Mouse (Mus musculus): ENCODE results near the gene Vezf1. TPM values are rescaled to one million over a fixed set of nuclear protein-coding genes. Genes with fewer than 3 reads are reported as not detected.

Vezf1 gene
- polyA plus RNA-seq, 1 experiment from 2014 or later: 33.1 TPM

GRCm38 (mm10) chr11:88123021-88123420 is 54.9 kb downstream of the Vezf1 start:
- no peak for DNase-seq (ENCODE audit: low spot score)

- DNase-seq (ENCODE audit: low spot score): no peak
These were observed 55.7 kb downstream of the Vezf1 start for GRCm38 (mm10) chr11:88123731-88124130.

- DNase-seq (ENCODE audit: low spot score): no peak
These were observed 57.4 kb downstream of the Vezf1 start for GRCm38 (mm10) chr11:88125483-88125882.

- no peak for DNase-seq (ENCODE audit: low spot score)
These were observed 58.3 kb downstream of the Vezf1 start for GRCm38 (mm10) chr11:88126306-88126793.

- no peak for DNase-seq (ENCODE audit: low spot score)
These were observed 60.4 kb downstream of the Vezf1 start for GRCm38 (mm10) chr11:88128461-88128860.

GRCm38 (mm10) chr11:88129281-88129680 is 61.2 kb downstream of the Vezf1 start:
- DNase-seq (ENCODE audit: low spot score): no peak

- DNase-seq (ENCODE audit: low spot score): no peak
These were observed 61.9 kb downstream of the Vezf1 start for GRCm38 (mm10) chr11:88129935-88130334.

GRCm38 (mm10) chr11:88131847-88132246 is 63.8 kb downstream of the Vezf1 start:
- peak; percentile 48 for DNase-seq (ENCODE audit: low spot score)

Other genes starting within 250 kb of the Vezf1 start
- 6.4 and 8.4 TPM in 2 replicates for gene Lpo, start 240.0 kb upstream of the Vezf1 start, polyA plus RNA-seq (2015; fragmentation: Nextera tagmentation; extraction: Ambion mirVana)
- gene Mks1, start 215.1 kb upstream of the Vezf1 start, polyA plus RNA-seq (2015; fragmentation: Nextera tagmentation; extraction: Ambion mirVana): 4.9 and 6.7 TPM in 2 replicates
- gene Epx, start 192.7 kb upstream of the Vezf1 start, polyA plus RNA-seq (2015; fragmentation: Nextera tagmentation; extraction: Ambion mirVana): 0.22 and 0.64 TPM in 2 replicates
- not detected in 2 replicates for gene Olfr462, start 176.0 kb upstream of the Vezf1 start, polyA plus RNA-seq (2015; fragmentation: Nextera tagmentation; extraction: Ambion mirVana)
- not detected in 2 replicates for gene Olfr463, start 170.9 kb upstream of the Vezf1 start, polyA plus RNA-seq (2015; fragmentation: Nextera tagmentation; extraction: Ambion mirVana)
- 0.13 TPM in 1 of 2 replicates, not detected in the other for gene Olfr464, start 147.3 kb upstream of the Vezf1 start, polyA plus RNA-seq (2015; fragmentation: Nextera tagmentation; extraction: Ambion mirVana)
- 23.1 and 26.6 TPM in 2 replicates for gene Dynll2, start 80.7 kb upstream of the Vezf1 start, polyA plus RNA-seq (2015; fragmentation: Nextera tagmentation; extraction: Ambion mirVana)
- gene Srsf1, start 20.9 kb upstream of the Vezf1 start, polyA plus RNA-seq (2015; fragmentation: Nextera tagmentation; extraction: Ambion mirVana): 308 and 311 TPM in 2 replicates
- 10.7 and 11.4 TPM in 2 replicates for gene Cuedc1, start 29.8 kb downstream of the Vezf1 start, polyA plus RNA-seq (2015; fragmentation: Nextera tagmentation; extraction: Ambion mirVana)
- gene Mrps23, start 136.1 kb downstream of the Vezf1 start, polyA plus RNA-seq (2015; fragmentation: Nextera tagmentation; extraction: Ambion mirVana): 90.0 and 95.0 TPM in 2 replicates
- gene Ccdc182, start 225.8 kb downstream of the Vezf1 start, polyA plus RNA-seq (2015; fragmentation: Nextera tagmentation; extraction: Ambion mirVana): not detected in 2 replicates

All from thymus, postnatal 0 days (tissue).